Mouse (Mus musculus) lung, postnatal 4 days (tissue): ENCODE results near the gene Gm28043.

Source experiments
- DNase-seq, 2 experiments: peaks; one replicate each; pipeline ENCODE4 v3.0.0; 2021

The Gm28043 gene

GRCm38 (mm10) chr17:29716732-29717445, 102.2 kb downstream of the Gm28043 start, which contains the start of gene Ccdc167:
TSS of gene Ccdc167 (minus strand) at chr17:29717044.
- DNase-seq = peak; percentile 96 to 97

DNA sequence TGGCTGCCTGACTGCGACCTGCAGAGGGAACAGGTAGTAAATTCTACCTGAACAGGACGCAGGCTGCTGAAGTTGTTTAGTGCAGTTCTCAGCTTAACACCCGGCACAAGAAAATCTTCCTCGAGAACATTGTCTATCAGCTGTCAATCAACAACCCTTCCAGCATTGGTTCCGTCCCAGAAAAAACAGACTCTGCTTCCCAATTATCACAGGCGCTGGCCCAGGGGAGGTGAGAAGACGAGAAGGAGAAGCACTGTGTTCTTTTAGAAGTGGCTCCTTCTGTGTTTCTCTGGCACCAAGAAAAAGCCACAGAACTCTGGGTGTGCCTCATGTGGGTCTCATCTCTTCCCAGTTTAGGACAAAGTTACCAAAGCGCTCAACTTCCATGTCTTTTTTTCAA, 104.0 kb downstream of the Gm28043 start:
- DNase-seq = no peak

GRCm38 (mm10) chr17:29719628-29720575, 105.2 kb downstream of the Gm28043 start:
- no peak for DNase-seq

DNA sequence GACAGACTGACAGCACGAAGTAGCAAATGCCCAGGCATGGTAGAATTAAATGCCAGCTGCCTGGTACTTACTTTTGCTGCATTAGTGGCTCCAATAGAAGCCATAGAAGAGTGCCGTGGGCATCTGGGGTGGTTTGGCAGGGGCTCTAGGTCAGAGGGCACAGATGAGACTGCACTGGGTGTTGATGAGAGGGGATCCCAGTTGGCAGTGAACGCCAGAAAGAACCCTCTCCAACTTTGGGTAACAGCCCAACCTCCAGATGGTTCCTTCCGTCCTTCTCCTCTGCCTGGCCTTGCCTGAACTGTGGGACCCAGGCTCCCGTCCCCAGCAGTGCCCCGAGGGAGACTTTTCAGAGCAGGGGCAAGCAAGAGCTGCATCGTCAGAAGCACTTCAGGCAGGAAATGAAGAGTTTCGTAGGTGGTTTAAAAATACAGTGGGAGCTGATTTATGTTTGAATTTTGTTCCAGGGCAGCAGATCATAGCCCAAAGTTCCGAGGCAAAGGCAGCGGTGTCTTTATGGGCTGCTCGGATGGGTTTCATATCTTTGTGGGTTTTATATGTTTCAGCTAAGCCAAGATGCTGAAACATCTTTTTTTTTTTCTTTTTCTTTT, 106.2 kb downstream of the Gm28043 start:
- no peak for DNase-seq

DNA sequence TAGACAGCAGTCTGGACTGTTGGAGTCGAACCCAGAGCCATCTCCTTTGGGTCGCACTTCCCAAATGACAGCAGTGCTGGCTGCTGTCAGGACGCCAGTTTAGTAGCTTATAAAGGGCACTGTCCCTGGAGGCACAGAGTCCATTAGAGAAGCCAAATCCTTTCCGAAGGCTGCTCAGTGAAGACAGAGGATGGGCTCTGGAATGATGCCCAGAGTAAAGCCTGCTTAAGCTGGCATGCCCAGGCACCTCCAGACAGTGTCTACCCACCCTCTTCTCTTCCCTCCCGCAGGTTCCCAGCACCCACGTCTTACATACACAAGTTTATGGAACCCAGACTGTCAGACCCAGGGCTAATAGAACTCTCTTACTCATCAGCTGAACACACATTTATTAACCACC, 109.9 kb downstream of the Gm28043 start:
- no peak for DNase-seq

- DNase-seq = no peak
These were observed 110.4 kb downstream of the Gm28043 start for GRCm38 (mm10) chr17:29725027-29725620.

DNA sequence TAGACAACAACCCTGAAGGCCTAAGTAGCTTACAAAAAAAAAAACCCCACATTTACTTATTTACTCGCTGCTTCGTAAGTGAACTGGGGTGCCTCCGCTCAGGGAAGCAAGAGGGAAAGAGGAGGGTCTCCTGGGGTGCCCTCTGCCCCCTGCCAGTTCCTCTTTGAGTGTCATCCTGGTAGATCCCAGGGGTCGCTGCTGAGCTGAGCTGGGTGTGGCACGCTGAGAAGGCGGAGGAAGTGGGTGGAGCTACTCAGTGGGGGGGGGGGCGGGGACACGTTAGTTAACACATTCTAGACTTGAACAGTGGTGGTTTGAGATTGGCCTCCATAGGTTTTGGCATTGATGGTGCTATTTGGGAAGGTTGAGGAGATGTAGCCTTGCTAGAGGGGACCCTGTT, 113.4 kb downstream of the Gm28043 start:
- DNase-seq = no peak

DNA sequence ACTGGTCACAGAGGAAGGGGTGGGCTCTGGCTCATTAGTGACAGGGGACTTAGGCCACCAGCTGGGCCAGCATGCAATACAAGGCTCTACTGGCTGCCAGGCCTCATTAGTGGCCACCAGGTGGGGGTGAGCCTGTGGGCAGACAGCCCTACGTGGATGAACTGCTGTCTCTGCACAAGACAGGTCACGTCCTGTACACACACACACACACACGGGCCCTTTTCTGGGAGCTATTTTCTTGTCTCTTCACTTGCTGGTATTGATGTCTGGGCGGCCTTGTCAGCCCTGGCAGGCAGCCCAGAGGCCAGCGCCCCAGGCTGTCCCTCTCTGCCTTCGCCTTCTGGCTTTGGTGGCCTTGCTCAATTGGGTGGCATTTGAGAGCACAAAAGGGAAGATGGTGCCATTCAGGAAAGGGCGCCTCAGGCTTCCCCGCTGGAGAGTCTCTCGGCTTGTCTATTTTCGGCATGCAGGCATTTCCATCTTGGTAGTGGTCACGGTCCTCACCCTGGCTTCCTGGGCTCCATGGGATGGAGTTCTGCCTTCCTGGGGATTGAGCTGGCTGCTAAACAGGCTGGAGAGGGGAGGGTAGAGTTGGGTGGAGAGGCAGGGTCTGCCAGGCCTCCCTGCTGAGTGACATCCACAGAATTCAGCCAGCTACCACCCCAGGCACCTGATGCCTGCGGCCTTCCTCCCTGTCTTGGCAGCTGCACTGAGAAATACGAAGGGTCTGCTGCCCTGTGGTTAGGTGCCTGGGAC, 116.0 kb downstream of the Gm28043 start:
- peak in 1 of 2 experiments; percentile 60 for DNase-seq

DNA sequence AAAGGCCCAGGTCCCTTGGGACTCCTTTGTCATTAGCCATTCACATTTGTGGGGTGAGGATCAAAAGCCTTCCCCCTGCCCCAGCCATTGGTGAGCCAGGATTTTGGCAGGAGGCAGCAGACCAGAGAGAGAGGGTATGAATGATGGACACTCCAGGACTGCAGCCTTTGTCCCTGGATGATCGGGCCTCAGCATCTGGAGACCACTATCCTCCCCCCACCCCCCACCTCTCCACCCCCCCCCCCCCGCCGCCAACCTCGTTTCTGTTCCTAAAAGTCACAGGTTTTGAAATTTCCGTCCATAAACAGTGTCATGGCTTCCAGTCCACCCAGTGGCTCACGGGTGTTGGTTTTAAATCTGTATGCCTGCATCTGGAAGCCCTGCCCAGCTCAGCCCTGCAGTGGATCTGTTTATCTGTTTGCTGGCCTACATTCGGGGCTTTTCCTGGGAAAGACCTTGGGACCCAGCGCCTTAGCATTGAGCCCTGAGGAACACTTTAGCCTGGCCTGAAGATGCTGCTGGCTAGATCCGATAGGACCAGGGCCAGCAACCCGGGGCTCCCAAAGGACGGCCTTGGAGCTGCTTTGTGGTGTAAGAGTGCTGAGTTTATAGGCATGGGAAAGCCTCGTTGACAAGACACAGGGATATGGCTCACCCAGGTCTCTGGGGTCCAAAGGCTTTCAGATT, 116.7 kb downstream of the Gm28043 start:
- DNase-seq = no peak

GRCm38 (mm10) chr17:29731953-29732325, 117.3 kb downstream of the Gm28043 start:
- no peak for DNase-seq

DNA sequence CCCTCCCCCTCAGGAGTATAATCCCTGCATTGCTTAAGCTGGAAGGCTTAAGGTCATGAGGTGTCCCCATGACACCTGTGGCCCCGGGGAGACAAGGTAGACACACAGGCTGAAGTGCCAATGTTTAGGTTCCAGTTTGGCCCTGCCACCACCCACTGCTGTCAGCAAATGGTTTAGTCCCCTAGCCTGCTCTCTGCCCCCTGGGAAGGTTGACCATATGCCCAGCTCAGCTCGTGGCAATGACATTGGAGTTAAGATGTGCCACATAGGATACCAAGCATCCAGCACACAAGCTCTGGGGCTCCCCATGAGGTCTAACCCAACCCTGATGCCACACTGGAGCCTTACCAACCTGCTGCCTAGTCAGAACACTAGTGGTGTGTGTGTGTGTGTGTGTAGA, 117.8 kb downstream of the Gm28043 start:
- no peak for DNase-seq

DNA sequence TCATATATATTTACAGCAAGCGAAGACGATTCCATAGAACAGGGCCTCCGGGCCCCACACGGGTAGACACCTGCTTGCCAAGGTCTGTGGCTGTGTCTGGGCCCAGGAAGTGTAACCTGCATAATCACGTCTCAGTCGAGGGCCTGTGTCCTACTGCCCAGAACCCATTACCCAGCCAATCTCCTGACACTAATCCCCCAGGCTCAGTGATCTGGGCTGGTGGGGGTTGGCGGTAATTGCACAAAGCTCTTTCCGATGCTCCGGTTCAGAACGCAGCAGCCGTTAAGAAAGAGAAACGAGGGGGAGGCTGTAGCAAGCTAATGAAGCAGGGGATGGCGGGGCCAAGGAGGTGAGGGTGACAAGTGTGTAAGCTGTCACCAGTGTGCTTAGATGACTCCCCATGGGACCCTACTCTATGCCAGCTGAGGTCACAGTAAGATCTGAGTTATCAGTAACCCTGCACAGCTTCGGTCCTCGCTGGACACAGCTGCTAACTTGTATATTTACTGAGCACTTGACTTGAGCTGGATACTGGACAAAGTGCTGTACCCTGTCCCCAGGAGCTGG, 121.9 kb downstream of the Gm28043 start:
- DNase-seq = no peak

DNA sequence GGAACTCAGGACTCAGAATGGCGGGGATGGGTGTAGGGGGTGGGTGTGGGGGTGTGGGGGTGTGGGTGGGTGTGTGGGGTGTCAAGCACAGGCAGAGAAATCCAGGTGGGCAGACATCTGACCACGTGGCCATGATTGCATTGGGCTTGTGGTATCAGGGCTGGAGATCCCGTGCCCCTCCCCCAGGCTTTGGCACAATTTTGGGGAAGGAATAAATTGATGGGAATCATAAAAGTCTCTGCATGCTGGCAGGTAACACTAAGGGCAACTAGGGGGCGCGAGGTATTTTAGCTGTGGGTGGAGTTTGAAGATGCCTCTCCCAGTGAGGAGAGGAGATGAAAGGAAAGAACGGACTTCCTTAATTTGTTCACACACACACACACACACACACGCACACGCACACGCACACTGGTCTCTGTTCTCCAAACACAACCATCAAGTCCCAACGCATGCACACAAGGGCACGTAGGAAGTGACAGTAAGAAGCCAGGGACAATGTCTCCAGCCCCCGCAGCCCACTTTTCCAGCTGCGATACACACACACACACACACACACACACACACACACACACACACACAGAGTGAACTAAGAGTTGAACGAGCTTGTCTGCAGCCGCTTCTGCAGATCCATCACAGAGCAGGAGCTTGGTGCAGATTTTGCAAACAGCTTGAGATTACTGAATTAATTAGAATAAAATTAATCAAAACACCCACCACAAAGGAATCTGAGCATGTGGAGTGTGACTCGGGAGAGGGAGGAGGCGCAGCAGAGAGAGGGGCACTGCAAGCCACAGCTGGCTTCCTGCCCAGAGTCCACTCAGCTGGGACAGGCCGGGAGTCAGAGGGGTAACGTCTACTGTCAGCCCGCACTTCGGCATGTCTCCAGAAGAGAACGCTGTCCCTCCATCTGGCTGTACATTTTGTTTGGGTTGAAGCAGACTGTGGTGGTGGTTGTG, 123.5 kb downstream of the Gm28043 start:
- peak; percentile 73 to 85 for DNase-seq

- no peak for DNase-seq
These were observed 132.8 kb downstream of the Gm28043 start for GRCm38 (mm10) chr17:29747466-29747865.
